Mouse (Mus musculus): ENCODE results near the gene Ralgds.

DNA sequence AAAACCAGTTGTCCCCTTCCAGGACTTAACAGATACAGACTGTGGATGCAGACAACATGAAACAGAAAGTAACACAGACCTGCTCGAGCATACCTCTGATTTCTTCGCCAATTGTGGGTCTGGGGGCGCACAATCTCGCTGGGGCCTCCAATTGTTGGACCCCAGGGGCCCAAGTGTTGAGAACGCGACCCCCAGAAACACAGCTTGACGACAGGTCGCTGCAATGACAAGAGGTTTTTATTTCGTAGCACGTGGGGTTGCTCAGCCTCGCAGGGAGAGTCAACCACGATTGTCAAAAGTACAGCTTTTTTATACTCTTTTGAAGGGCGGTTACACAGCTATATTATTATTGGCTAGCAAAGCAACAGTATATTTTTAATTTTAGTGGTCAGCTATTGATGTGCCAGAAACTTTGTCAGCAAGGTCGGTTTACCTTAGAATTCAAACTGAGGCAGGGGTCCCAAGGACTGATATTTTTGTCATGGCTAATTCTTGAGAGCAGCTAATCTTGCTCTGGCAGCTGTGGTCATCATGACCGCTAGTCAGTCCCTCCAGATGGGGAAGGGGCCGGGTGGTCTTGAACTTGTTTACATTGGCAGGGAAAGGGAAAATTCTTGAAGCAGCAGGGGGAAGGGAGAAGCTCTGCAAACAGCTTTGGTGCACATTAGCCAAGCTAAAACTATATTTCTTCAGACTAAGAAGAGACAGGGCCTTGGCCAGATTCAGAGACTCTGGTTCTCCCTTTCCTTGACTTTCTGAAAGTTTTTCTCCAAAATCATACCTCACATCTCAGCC is 16.9 kb upstream of the Ralgds start:
- TF ChIP-seq CTCF (IDR thresholded peaks at IDR 0.05; ENCODE audit: extremely low read depth, insufficient read length, insufficient replicate concordance, low read depth, low read length) = no peak
- no peak for TF ChIP-seq POLR2A (IDR thresholded peaks at IDR 0.05; ENCODE audit: low read depth, low read length)
